ENCODE assay signal across 31 mouse cellular contexts in the genomic region with DNA sequence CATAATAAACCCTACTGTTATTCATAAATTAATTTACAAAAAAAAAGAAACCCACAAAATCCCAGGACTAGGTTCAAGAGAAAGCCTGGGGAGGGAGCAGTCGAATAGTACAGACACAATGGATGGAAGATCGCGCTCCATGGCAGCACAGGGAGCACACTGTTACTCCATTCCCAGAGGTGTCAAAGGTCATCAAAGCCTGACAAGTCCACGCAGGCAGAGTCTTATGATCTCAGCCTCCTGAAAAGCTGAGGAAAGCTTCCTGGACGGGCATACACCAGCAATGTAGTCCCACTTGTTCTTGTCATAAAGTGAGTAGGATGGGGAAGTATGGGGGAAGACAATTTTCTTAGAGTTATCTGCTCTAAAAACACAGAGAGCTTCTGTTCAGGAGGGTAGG. TPM values are rescaled to one million over a fixed set of nuclear protein-coding genes. Genes with fewer than 3 reads are reported as not detected.
DNase-seq lines count a peak whose midpoint lies in the region; ATAC-seq and TF ChIP-seq lines count a peak whose summit lies in the region.
"Had no signal": no experiment of that assay in that cellular context is flagged by ENCODE, and none has a peak within 500 bp of the region (broad histone marks: within the 10 kb centered on the region; RNA-seq: fewer than 3 reads in every experiment).

No protein-coding gene starts in this region.

- no peaks in the 10 kb centered on the region for H3K9me3 ChIP-seq in embryonic facial prominence, embryonic 11.5 days (replicated peaks; ENCODE audit: control insufficient read depth, low read length)
- no peaks in the 10 kb centered on the region for H3K9me3 ChIP-seq in embryonic facial prominence, embryonic 10.5 days
- H3K9me3 ChIP-seq in intestine, embryonic 15.5 days, result no peaks in the 10 kb centered on the region
- H3K9me3 ChIP-seq: embryonic facial prominence, embryonic 12.5 days; embryonic facial prominence, embryonic 15.5 days; forebrain, embryonic 12.5 days; forebrain, embryonic 15.5 days; heart, embryonic 12.5 days; heart, embryonic 15.5 days; hindbrain, embryonic 10.5 days; hindbrain, embryonic 13.5 days had no signal

- H3K27ac ChIP-seq in embryonic facial prominence, embryonic 11.5 days (replicated peaks; ENCODE audit: low read depth, low read length), result no peak overlapping the region
- no peak overlapping the region for H3K27ac ChIP-seq in embryonic facial prominence, embryonic 10.5 days (replicated peaks)
- no peak overlapping the region for H3K27ac ChIP-seq in intestine, embryonic 15.5 days
- 0 out of 2 replicates have a peak overlapping the region, but pooled peaks have one; percentile 30 for H3K27ac ChIP-seq in small intestine, adult 2 months (ENCODE audit: insufficient read depth, low read depth, low read length)
- H3K27ac ChIP-seq: embryonic facial prominence, embryonic 12.5 days; embryonic facial prominence, embryonic 15.5 days; forebrain, embryonic 12.5 days; forebrain, embryonic 15.5 days; heart, embryonic 15.5 days; hindbrain, embryonic 10.5 days; hindbrain, embryonic 13.5 days had no signal

- H3K36me3 ChIP-seq in embryonic facial prominence, embryonic 11.5 days (replicated peaks; ENCODE audit: control insufficient read depth, insufficient read depth, low read depth, low read length), result no peaks in the 10 kb centered on the region
- no peaks in the 10 kb centered on the region; the same call in 1 of the 2 replicates for H3K36me3 ChIP-seq in embryonic facial prominence, embryonic 10.5 days (replicated peaks)
- H3K36me3 ChIP-seq in intestine, embryonic 15.5 days, result no peaks in the 10 kb centered on the region
- H3K36me3 ChIP-seq in small intestine, adult 2 months (ENCODE audit: control insufficient read depth, insufficient read depth, low read length), result no peaks in the 10 kb centered on the region
- H3K36me3 ChIP-seq: forebrain, embryonic 12.5 days; forebrain, embryonic 15.5 days; heart, embryonic 12.5 days; heart, embryonic 15.5 days; hindbrain, embryonic 10.5 days; hindbrain, embryonic 13.5 days had no signal

- no peak for TF ChIP-seq CTCF in small intestine, adult 2 months (IDR thresholded peaks at IDR 0.05; ENCODE audit: extremely low read depth, insufficient read length, insufficient replicate concordance, low read depth, low read length)

- no peak overlapping the region for H3K9ac ChIP-seq in embryonic facial prominence, embryonic 11.5 days (replicated peaks; ENCODE audit: low read length)
- no peak overlapping the region for H3K9ac ChIP-seq in intestine, embryonic 15.5 days
- H3K9ac ChIP-seq: embryonic facial prominence, embryonic 12.5 days; embryonic facial prominence, embryonic 15.5 days; forebrain, embryonic 12.5 days; forebrain, embryonic 15.5 days; heart, embryonic 12.5 days; heart, embryonic 15.5 days; hindbrain, embryonic 13.5 days had no signal

- H3K27me3 ChIP-seq in embryonic facial prominence, embryonic 11.5 days (ENCODE audit: control insufficient read depth, insufficient read depth, low read length), result no peaks in the 10 kb centered on the region
- H3K27me3 ChIP-seq in embryonic facial prominence, embryonic 10.5 days (replicated peaks; ENCODE audit: low read depth, poor library complexity, severe bottlenecking), result no peaks in the 10 kb centered on the region
- no peaks in the 10 kb centered on the region for H3K27me3 ChIP-seq in intestine, embryonic 15.5 days (replicated peaks)
- no peaks in the 10 kb centered on the region for H3K27me3 ChIP-seq in small intestine, adult 2 months (ENCODE audit: control insufficient read depth, insufficient read depth, low read length)
- H3K27me3 ChIP-seq: embryonic facial prominence, embryonic 12.5 days; embryonic facial prominence, embryonic 15.5 days; forebrain, embryonic 12.5 days; forebrain, embryonic 15.5 days; heart, embryonic 12.5 days; heart, embryonic 15.5 days; hindbrain, embryonic 13.5 days had no signal

- ATAC-seq in embryonic facial prominence, embryonic 11.5 days (replicated peaks; ENCODE audit: insufficient number of reproducible peaks, low FRiP score, low TSS enrichment, low read depth), result no peak
- peak; percentile 6; the same call in 1 of the 2 replicates for ATAC-seq in intestine, embryonic 15.5 days
- ATAC-seq: CD4-positive, CD25-positive, alpha-beta regulatory T cell, adult 4 months; forebrain, embryonic 15.5 days; hindbrain, embryonic 16.5 days had no signal

- H3K4me2 ChIP-seq in embryonic facial prominence, embryonic 11.5 days (ENCODE audit: low read depth, low read length), result no peak overlapping the region
- no peak overlapping the region for H3K4me2 ChIP-seq in intestine, embryonic 15.5 days (replicated peaks)
- H3K4me2 ChIP-seq: embryonic facial prominence, embryonic 12.5 days; embryonic facial prominence, embryonic 15.5 days; forebrain, embryonic 12.5 days; forebrain, embryonic 15.5 days; heart, embryonic 12.5 days; heart, embryonic 15.5 days; hindbrain, embryonic 13.5 days had no signal

- WGBS in embryonic facial prominence, embryonic 11.5 days, result 49% methylated on average over 5 of the region's 5 CpGs
- WGBS in embryonic facial prominence, embryonic 10.5 days, result 53% methylated on average over 5 of the region's 5 CpGs
- 62% methylated on average over 5 of the region's 5 CpGs for WGBS in intestine, embryonic 15.5 days
- 52% methylated on average over 5 of the region's 5 CpGs for WGBS in small intestine, adult 2 months

- no peak for TF ChIP-seq POLR2A in small intestine, adult 2 months (IDR thresholded peaks at IDR 0.05; ENCODE audit: low read depth, low read length)

- H3K4me1 ChIP-seq in embryonic facial prominence, embryonic 11.5 days (ENCODE audit: control insufficient read depth, insufficient read depth, low read length), result no peaks in the 10 kb centered on the region
- H3K4me1 ChIP-seq in embryonic facial prominence, embryonic 10.5 days, result peaks cover 8% of the 10 kb centered on the region
- 0 out of 2 replicates have a peak, but pooled peaks cover 3% of the 10 kb centered on the region for H3K4me1 ChIP-seq in intestine, embryonic 15.5 days (replicated peaks)
- peaks cover 16% of the 10 kb centered on the region; the same call in 1 of the 2 replicates for H3K4me1 ChIP-seq in small intestine, adult 2 months (ENCODE audit: control insufficient read depth, insufficient read depth, insufficient read length, low read length)
- H3K4me1 ChIP-seq: embryonic facial prominence, embryonic 12.5 days had no signal

- peak; percentile 10 for DNase-seq in embryonic facial prominence, embryonic 11.5 days (ENCODE audit: low spot score)
- no peak for DNase-seq in embryonic facial prominence, embryonic 10.5 days (ENCODE audit: low spot score)
- DNase-seq in brain, adult 2 months (ENCODE audit: low read depth, low spot score), result peak; percentile 7
- DNase-seq in cerebellum, postnatal 14 days, result no peak
- no peak for DNase-seq in adrenal gland, postnatal 10 days
- DNase-seq: adrenal gland, adult 2 months; adrenal gland, postnatal 25 days; cerebellum, adult 18-20 months; cerebellum, adult 9-10 months; cerebellum, postnatal 25 days; gastrocnemius, postnatal 25 days; heart, adult 18-20 months; heart, postnatal 10 days; heart, postnatal 36 days; kidney, adult 11 months had no signal

- H3K4me3 ChIP-seq in embryonic facial prominence, embryonic 11.5 days (ENCODE audit: low read depth, low read length), result no peak overlapping the region
- H3K4me3 ChIP-seq in embryonic facial prominence, embryonic 10.5 days, result no peak overlapping the region
- no peak overlapping the region for H3K4me3 ChIP-seq in intestine, embryonic 15.5 days (replicated peaks)
- H3K4me3 ChIP-seq in small intestine, adult 2 months (ENCODE audit: low read depth, low read length), result no peak overlapping the region
- H3K4me3 ChIP-seq: embryonic facial prominence, embryonic 12.5 days; embryonic facial prominence, embryonic 15.5 days; forebrain, embryonic 12.5 days; forebrain, embryonic 15.5 days; heart, embryonic 12.5 days; heart, embryonic 15.5 days; hindbrain, embryonic 10.5 days; hindbrain, embryonic 13.5 days had no signal

RNA-seq across cellular contexts. Expression of a gene that starts 5.2 kb away (rescaled TPM):
- 87.7 and 92.5 TPM in 2 replicates for polyA plus RNA-seq in embryonic facial prominence, embryonic 11.5 days (2014; fragmentation: Nextera tagmentation; extraction: Ambion mirVana)
- 57.1 and 60.9 TPM in 2 replicates for polyA plus RNA-seq in embryonic facial prominence, embryonic 10.5 days (2016; fragmentation: Nextera tagmentation; extraction: Ambion mirVana)
- polyA plus RNA-seq in intestine, embryonic 15.5 days (2015; fragmentation: Nextera tagmentation; extraction: Ambion mirVana), result 126 and 143 TPM in 2 replicates
- polyA plus RNA-seq in small intestine, adult 2 months (2012; rRNA removed), result 12.0 and 46.7 TPM in 2 replicates
- total RNA-seq in adrenal gland, postnatal 10 days (2021), result 10 to 100 TPM; 59.2 to 60.2 TPM

RNA-seq across cellular contexts. Expression of a gene that starts 37.1 kb away (rescaled TPM):
- polyA plus RNA-seq in embryonic facial prominence, embryonic 11.5 days (2014; fragmentation: Nextera tagmentation; extraction: Ambion mirVana), result not detected in 2 replicates
- polyA plus RNA-seq in embryonic facial prominence, embryonic 10.5 days (2016; fragmentation: Nextera tagmentation; extraction: Ambion mirVana), result not detected in 2 replicates
- polyA plus RNA-seq in intestine, embryonic 15.5 days (2015; fragmentation: Nextera tagmentation; extraction: Ambion mirVana), result not detected in 2 replicates
- not detected in 2 replicates for polyA plus RNA-seq in small intestine, adult 2 months (2012; rRNA removed)
- total RNA-seq in adrenal gland, postnatal 10 days (2021), result not detected
- total RNA-seq: adrenal gland, adult 2 months; adrenal gland, postnatal 25 days; gastrocnemius, adult 8-10 months; gastrocnemius, postnatal 25 days; heart, adult 18-20 months; heart, postnatal 10 days; heart, postnatal 36 days; MEL had no signal
- polyA plus RNA-seq: adrenal gland, adult 2 months; C2C12; CD4-positive, CD25-positive, alpha-beta regulatory T cell, adult 4 months; embryonic facial prominence, embryonic 15.5 days; forebrain, embryonic 12.5 days; forebrain, embryonic 15.5 days; gonadal fat pad, adult 2 months; heart, embryonic 12.5 days; heart, embryonic 15.5 days; hindbrain, embryonic 10.5 days; hindbrain, embryonic 16.5 days had no signal

Comparison
In these comparisons a context has a peak if more than half of its experiments do, and no peak if none do; other contexts are left out.
1. DNase-seq: peak in embryonic facial prominence, embryonic 11.5 days (single experiment) and brain, adult 2 months (single experiment); none in embryonic facial prominence, embryonic 10.5 days (single experiment), cerebellum, postnatal 14 days (0 of 2) and adrenal gland, postnatal 10 days (single experiment).